Mouse (Mus musculus): ENCODE data around the gene Ubald1. TPM values are rescaled to one million over a fixed set of nuclear protein-coding genes. Genes with fewer than 3 reads are reported as not detected.

Gene Ubald1
- polyA plus RNA-seq, 1 experiment from 2014 or later, result 29.9 TPM

DNA sequence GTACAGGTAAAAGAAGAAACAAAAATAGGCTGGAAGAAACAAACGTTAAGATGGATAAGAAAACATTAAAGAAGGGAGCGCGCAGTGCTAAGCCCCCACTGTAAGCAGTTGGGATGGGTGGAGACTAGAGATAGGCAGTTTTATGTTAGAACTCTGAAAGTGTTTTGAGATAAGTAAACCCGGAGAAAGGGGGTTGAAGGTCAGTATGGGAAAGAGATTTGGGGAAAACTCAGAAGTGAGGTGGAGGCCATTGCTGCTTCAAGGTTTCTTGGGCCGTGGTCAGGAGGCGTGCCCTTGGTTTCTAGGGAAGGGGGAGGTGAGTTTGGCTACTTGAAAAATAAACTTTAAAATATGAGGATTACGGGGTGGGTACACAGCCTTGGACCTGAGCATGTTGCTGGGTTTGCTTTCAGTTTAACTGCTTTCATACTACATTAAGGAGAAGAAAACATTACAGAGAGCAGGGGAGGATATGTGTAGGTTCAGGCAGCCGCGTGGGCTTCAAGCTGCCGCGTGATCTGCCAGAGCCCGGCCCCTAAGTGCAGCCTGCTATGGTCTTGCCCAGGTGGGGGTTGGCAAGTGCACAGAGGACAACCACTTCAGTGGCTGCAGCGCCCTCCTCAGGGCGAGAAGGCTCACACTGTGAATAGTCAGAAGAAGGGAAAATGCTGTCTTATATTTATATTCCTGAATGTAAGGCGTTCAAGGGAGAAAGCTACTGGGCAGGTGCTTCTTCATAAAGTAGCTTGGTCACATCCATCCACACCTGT is 48.3 kb downstream of the Ubald1 start:
- H3K9ac ChIP-seq (ENCODE audit: low read depth, low read length), result no peak overlapping the region
- peaks cover 7% of the 10 kb centered on the region; the same call in 1 of the 2 replicates for H3K4me1 ChIP-seq (replicated peaks; ENCODE audit: control insufficient read depth, insufficient read depth, low read length)
- no peak overlapping the region for H3K27ac ChIP-seq (ENCODE audit: low read depth, low read length)
- H3K4me3 ChIP-seq (ENCODE audit: low read depth, low read length), result no peak overlapping the region
- no peaks in the 10 kb centered on the region for H3K36me3 ChIP-seq (ENCODE audit: control insufficient read depth, insufficient read depth, low read length)
- ATAC-seq (replicated peaks; ENCODE audit: low FRiP score), result peak; percentile 53; the same call in 1 of the 2 replicates
- WGBS, result 61% methylated on average over 15 of the region's 15 CpGs
- no peak for DNase-seq (ENCODE audit: low spot score)
- H3K9me3 ChIP-seq (ENCODE audit: control insufficient read depth, low read length), result no peaks in the 10 kb centered on the region
- H3K27me3 ChIP-seq (replicated peaks; ENCODE audit: control insufficient read depth, insufficient read depth, low read length), result no peaks in the 10 kb centered on the region
- H3K4me2 ChIP-seq, result peak overlapping the region; percentile 35; the same call in 1 of the 2 replicates

DNA sequence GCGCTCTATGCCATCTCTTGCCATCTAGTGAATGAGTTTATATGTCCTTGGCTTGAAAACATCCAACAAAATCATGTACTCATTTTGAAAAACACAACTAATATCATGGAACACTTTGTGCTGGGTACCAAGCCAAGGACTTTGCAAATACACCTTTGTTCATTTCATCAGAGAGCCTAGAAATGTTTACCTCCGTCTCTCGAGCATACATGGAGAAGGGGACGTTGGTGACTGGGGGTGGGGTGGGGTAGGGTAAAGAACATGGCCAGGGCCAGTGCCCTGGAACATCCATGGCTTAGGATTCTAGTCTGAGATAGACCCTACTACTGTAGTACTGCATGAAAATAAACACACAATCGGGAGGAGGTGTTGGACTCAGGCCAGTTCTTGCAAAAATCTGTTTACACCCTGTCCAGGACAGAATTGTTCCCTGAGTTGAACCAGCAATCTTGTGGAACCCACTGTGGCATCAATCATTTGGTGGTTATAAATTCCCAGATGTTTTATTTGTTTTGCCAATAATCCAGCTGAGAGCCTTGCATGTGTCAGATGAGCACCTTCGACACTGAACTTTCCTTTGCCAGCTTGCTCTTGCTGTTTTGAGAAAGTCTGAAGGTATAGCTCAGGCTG is 50.7 kb downstream of the Ubald1 start:
- Histone ChIP-seq H3K27ac (ENCODE audit: low read depth, low read length) (no peak overlapping the region), H3K36me3 (ENCODE audit: control insufficient read depth, insufficient read depth, low read length) (no peaks in the 10 kb centered on the region), H3K9me3 (ENCODE audit: control insufficient read depth, low read length) (no peaks in the 10 kb centered on the region), H3K4me3 (ENCODE audit: low read depth, low read length) (no peak overlapping the region), H3K4me1 (replicated peaks; ENCODE audit: control insufficient read depth, insufficient read depth, low read length) (peaks cover 7% of the 10 kb centered on the region; the same call in 1 of the 2 replicates), H3K27me3 (replicated peaks; ENCODE audit: control insufficient read depth, insufficient read depth, low read length) (no peaks in the 10 kb centered on the region), H3K4me2 (no peak overlapping the region), H3K9ac (ENCODE audit: low read depth, low read length) (no peak overlapping the region)
- 75% methylated on average over 6 of the region's 6 CpGs for WGBS
- no peak for ATAC-seq (replicated peaks; ENCODE audit: low FRiP score)
- DNase-seq (ENCODE audit: low spot score), result no peak

DNA sequence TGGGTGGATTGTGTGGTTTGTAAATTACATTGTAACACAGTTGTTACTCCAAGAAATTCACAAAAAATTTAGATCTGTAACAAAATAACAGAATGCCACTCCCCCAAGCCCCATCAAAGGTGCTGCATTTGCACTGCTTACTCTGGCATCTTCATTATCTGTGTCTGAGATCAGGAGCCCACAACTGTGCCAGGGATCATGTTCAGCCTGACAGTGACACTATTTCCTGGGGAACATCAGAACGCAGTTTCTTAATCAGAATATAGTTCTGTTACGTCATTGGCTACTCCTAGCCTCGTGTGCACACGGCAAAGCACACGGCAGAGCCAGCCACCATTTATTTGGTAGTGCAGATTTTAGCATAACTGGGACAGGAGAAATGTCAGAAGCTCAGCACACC is 52.5 kb downstream of the Ubald1 start:
- Histone ChIP-seq H3K4me1 (replicated peaks; ENCODE audit: control insufficient read depth, insufficient read depth, low read length) (peaks cover 7% of the 10 kb centered on the region; the same call in 1 of the 2 replicates), H3K4me3 (ENCODE audit: low read depth, low read length) (no peak overlapping the region), H3K27me3 (replicated peaks; ENCODE audit: control insufficient read depth, insufficient read depth, low read length) (no peaks in the 10 kb centered on the region), H3K9ac (ENCODE audit: low read depth, low read length) (no peak overlapping the region), H3K9me3 (ENCODE audit: control insufficient read depth, low read length) (no peaks in the 10 kb centered on the region), H3K27ac (ENCODE audit: low read depth, low read length) (no peak overlapping the region), H3K36me3 (ENCODE audit: control insufficient read depth, insufficient read depth, low read length) (no peaks in the 10 kb centered on the region), H3K4me2 (no peak overlapping the region)
- ATAC-seq (replicated peaks; ENCODE audit: low FRiP score) (no peak), DNase-seq (ENCODE audit: low spot score) (no peak)
- 90% methylated on average over 5 of the region's 5 CpGs for WGBS

Other genes with a start within 250 kb of the Ubald1 start
- gene Vasn, start 240.4 kb downstream of the Ubald1 start, polyA plus RNA-seq (2014; fragmentation: Nextera tagmentation; extraction: Ambion mirVana), result 9.3 and 9.4 TPM in 2 replicates
- 104 and 111 TPM in 2 replicates for gene Dnaja3, start 240.3 kb downstream of the Ubald1 start, polyA plus RNA-seq (2014; fragmentation: Nextera tagmentation; extraction: Ambion mirVana)
- 17.4 and 18.7 TPM in 2 replicates for gene Coro7, start 200.5 kb downstream of the Ubald1 start, polyA plus RNA-seq (2014; fragmentation: Nextera tagmentation; extraction: Ambion mirVana)
- gene Nmral1, start 161.0 kb downstream of the Ubald1 start, polyA plus RNA-seq (2014; fragmentation: Nextera tagmentation; extraction: Ambion mirVana), result 85.6 and 92.2 TPM in 2 replicates
- gene Hmox2, start 154.0 kb downstream of the Ubald1 start, polyA plus RNA-seq (2014; fragmentation: Nextera tagmentation; extraction: Ambion mirVana), result 66.8 and 75.9 TPM in 2 replicates
- gene Cdip1, start 90.0 kb downstream of the Ubald1 start, polyA plus RNA-seq (2014; fragmentation: Nextera tagmentation; extraction: Ambion mirVana), result 49.4 and 49.8 TPM in 2 replicates
- gene 4930562C15Rik, start 44.9 kb downstream of the Ubald1 start, polyA plus RNA-seq (2014; fragmentation: Nextera tagmentation; extraction: Ambion mirVana), result 0.19 and 0.33 TPM in 2 replicates
- gene Mgrn1, start 5.9 kb upstream of the Ubald1 start, polyA plus RNA-seq (2014; fragmentation: Nextera tagmentation; extraction: Ambion mirVana), result 50.5 and 52.5 TPM in 2 replicates
- gene Nudt16l1, start 58.4 kb upstream of the Ubald1 start, polyA plus RNA-seq (2014; fragmentation: Nextera tagmentation; extraction: Ambion mirVana), result 102 and 103 TPM in 2 replicates
- gene Anks3, start 83.9 kb upstream of the Ubald1 start, polyA plus RNA-seq (2014; fragmentation: Nextera tagmentation; extraction: Ambion mirVana), result 28.1 and 30.0 TPM in 2 replicates
- gene Sept12, start 117.5 kb upstream of the Ubald1 start, polyA plus RNA-seq (2014; fragmentation: Nextera tagmentation; extraction: Ambion mirVana), result not detected in 2 replicates
- 4.3 and 4.8 TPM in 2 replicates for gene Smim22, start 127.0 kb upstream of the Ubald1 start, polyA plus RNA-seq (2014; fragmentation: Nextera tagmentation; extraction: Ambion mirVana)
- 65.2 and 65.9 TPM in 2 replicates for gene Rogdi, start 133.2 kb upstream of the Ubald1 start, polyA plus RNA-seq (2014; fragmentation: Nextera tagmentation; extraction: Ambion mirVana)
- 84.8 and 96.2 TPM in 2 replicates for gene Glyr1, start 169.5 kb upstream of the Ubald1 start, polyA plus RNA-seq (2014; fragmentation: Nextera tagmentation; extraction: Ambion mirVana)
- gene Ubn1, start 169.7 kb upstream of the Ubald1 start, polyA plus RNA-seq (2014; fragmentation: Nextera tagmentation; extraction: Ambion mirVana), result 17.2 and 19.2 TPM in 2 replicates

Measured in liver, embryonic 11.5 days (tissue).